Mouse (Mus musculus) mouse embryonic stem cell (cell line): ENCODE results near the gene Stk32b.

Source experiments
- in situ Hi-C, 2 experiments: fragments of 300-500 bp; cut with MboI; formaldehyde crosslinking; loops; 1 replicate in 1 of 2; 3 replicates in 1 of 2; pipeline ENCODE4 v1.14.3; 2019 to 2020; ENCODE audit warnings: low sequenced_read_pairs in 2 of 2, low pct_unique_long_range_greater_than_20kb in 1 of 2, mixed read lengths in 1 of 2; ENCODE audit not compliant: unreplicated experiment in 1 of 2

Stk32b gene

GRCm38 (mm10) chr5:37716505-37717372 lies at the start of gene Stk32b:
TSS of gene Stk32b (minus strand) at chr5:37717171.
- in situ Hi-C loops: loop anchor here in 1 of 2 experiments (25.0 kb wide), 1 partner anchor 429 kb away; no protein-coding TSS in a partner anchor

- in situ Hi-C loops: no loop called here
Observed at GRCm38 (mm10) chr5:37765851-37766250, 48.9 kb upstream of the Stk32b start.

GRCm38 (mm10) chr5:37762046-37762445 lies 45.1 kb upstream of the Stk32b start:
- in situ Hi-C loops: no loop called here

- in situ Hi-C loops: no loop called here
Observed at GRCm38 (mm10) chr5:37753366-37753765, 36.4 kb upstream of the Stk32b start.

- in situ Hi-C loops: no loop called here
Observed at GRCm38 (mm10) chr5:37752027-37752967, 35.3 kb upstream of the Stk32b start.

- in situ Hi-C loops: no loop called here
Observed at GRCm38 (mm10) chr5:37743889-37744707, 27.1 kb upstream of the Stk32b start.

- in situ Hi-C loops: no loop called here
Observed at GRCm38 (mm10) chr5:37736213-37736612, 19.2 kb upstream of the Stk32b start.

- in situ Hi-C loops: no loop called here
Observed at GRCm38 (mm10) chr5:37735224-37735623, 18.3 kb upstream of the Stk32b start, which contains the start of gene Cytl1. TSS of gene Cytl1 (plus strand) at chr5:37735519.

- in situ Hi-C loops: no loop called here
Observed at GRCm38 (mm10) chr5:37730781-37731180, 13.8 kb upstream of the Stk32b start.

GRCm38 (mm10) chr5:37725220-37725886 lies 8.4 kb upstream of the Stk32b start:
- in situ Hi-C loops: no loop called here

GRCm38 (mm10) chr5:37720670-37721069 lies 3.7 kb upstream of the Stk32b start:
- in situ Hi-C loops: loop anchor here in 1 of 2 experiments (25.0 kb wide), 1 partner anchor 433 kb away; no protein-coding TSS in a partner anchor

- in situ Hi-C loops: loop anchor here in 1 of 2 experiments (25.0 kb wide), 1 partner anchor 430 kb away; no protein-coding TSS in a partner anchor
Observed at GRCm38 (mm10) chr5:37717384-37717963, 503 bp upstream of the Stk32b start.

- in situ Hi-C loops: loop anchor here in 1 of 2 experiments (25.0 kb wide), 1 partner anchor 422 kb away; no protein-coding TSS in a partner anchor
Observed at GRCm38 (mm10) chr5:37709257-37709904, 7.6 kb downstream of the Stk32b start.

- in situ Hi-C loops: loop anchor here in 1 of 2 experiments (25.0 kb wide), 1 partner anchor 421 kb away; no protein-coding TSS in a partner anchor
Observed at GRCm38 (mm10) chr5:37708124-37708523, 8.8 kb downstream of the Stk32b start.

GRCm38 (mm10) chr5:37704962-37705361 lies 12.0 kb downstream of the Stk32b start:
- in situ Hi-C loops: loop anchor here in 1 of 2 experiments (25.0 kb wide), 1 partner anchor 418 kb away; no protein-coding TSS in a partner anchor

- in situ Hi-C loops: loop anchor here in 1 of 2 experiments (25.0 kb wide), 1 partner anchor 412 kb away; no protein-coding TSS in a partner anchor
Observed at GRCm38 (mm10) chr5:37699757-37700156, 17.2 kb downstream of the Stk32b start.
